Mouse (Mus musculus) forebrain, embryonic 14.5 days (tissue): ENCODE data around the gene Rbms2. TPM values are rescaled to one million over a fixed set of nuclear protein-coding genes. Genes with fewer than 3 reads are reported as not detected.
"Not testable (repeated sequence)": the region's sequence is repeated elsewhere in the genome, so short reads cannot be mapped to it uniquely, and the experiment has no call there.

Experiments used
- ATAC-seq: fragments of 200-750 bp; cut with Nextera tagmentation; 2 replicates; pipeline ENCODE4 v1.8.0; 2017; ENCODE audit warnings: mild to moderate bottlenecking, moderate library complexity
- DNase-seq: peaks from one replicate; pipeline ENCODE4 v3.0.0-alpha.2; 2015; ENCODE audit warnings: low spot score
- H3K27ac ChIP-seq: fragments of 300-500 bp; sonication (generic); 2 replicates; pipeline ENCODE4 v1.5.1; 2014; ENCODE audit warnings: low read depth, mild to moderate bottlenecking, control low read depth, low read length, moderate library complexity
- H3K27me3 ChIP-seq: fragments of 300-500 bp; sonication (generic); replicated peaks from 2 replicates; pipeline ENCODE4 v1.6.1; 2014; ENCODE audit warnings: low read length, control low read depth, mixed read lengths; ENCODE audit not compliant: control insufficient read depth, insufficient read depth
- H3K36me3 ChIP-seq: fragments of 300-500 bp; sonication (generic); 2 replicates; pipeline ENCODE4 v1.6.1; 2014; ENCODE audit warnings: low read length, control low read depth; ENCODE audit not compliant: control insufficient read depth, insufficient read depth
- H3K4me1 ChIP-seq: fragments of 300-500 bp; sonication (generic); 2 replicates; pipeline ENCODE4 v1.6.1; 2014; ENCODE audit warnings: antibody characterized with exemption, low read length, control low read depth; ENCODE audit not compliant: control insufficient read depth, insufficient read depth
- H3K4me2 ChIP-seq: fragments of 300-500 bp; sonication (generic); 2 replicates; pipeline ENCODE4 v1.6.1; 2014; ENCODE audit warnings: mild to moderate bottlenecking, control low read depth, low read length
- H3K4me3 ChIP-seq: fragments of 300-500 bp; sonication (generic); 2 replicates; pipeline ENCODE4 v1.5.1; 2014; ENCODE audit warnings: low read depth, low read length, control low read depth
- H3K9ac ChIP-seq: fragments of 300-500 bp; sonication (generic); 2 replicates; pipeline ENCODE4 v1.6.1; 2014; ENCODE audit warnings: mild to moderate bottlenecking, low read length, control low read depth, moderate library complexity
- H3K9me3 ChIP-seq: fragments of 300-500 bp; sonication (generic); replicated peaks from 2 replicates; pipeline ENCODE4 v1.6.1; 2016; ENCODE audit warnings: low read length, control low read depth, mixed read lengths; ENCODE audit not compliant: control insufficient read depth
- WGBS: fragments of 180-500 bp; shearing (Covaris S2); extraction: QIAGEN DNeasy Blood & Tissue Kit; methylation state at CpG from one replicate; pipeline ENCODE4 v1.1.7; 2014; 5-methylcytosine and 5-hydroxymethylcytosine counted together
- polyA plus RNA-seq: library from polyadenylated mRNA; unstranded; fragments of >200 nt; fragmentation: Nextera tagmentation; extraction: Ambion mirVana; gene quantifications from 2 replicates; pipeline ENCODE4 v1.2.1, GENCODE M21; 2014

Rbms2 gene
- polyA plus RNA-seq, 1 experiment from 2014 or later: 9.6 TPM

GRCm38 (mm10) chr10:128201856-128202255 is 21.8 kb upstream of the Rbms2 start:
- no peaks in the 10 kb centered on the region for H3K9me3 ChIP-seq
- no peak for ATAC-seq
- no peak for DNase-seq
- H3K9ac ChIP-seq: no peak overlapping the region
- no peaks in the 10 kb centered on the region for H3K27me3 ChIP-seq
- 0 out of 2 replicates have a peak, but pooled peaks cover 5% of the 10 kb centered on the region for H3K36me3 ChIP-seq
- H3K27ac ChIP-seq: no peak overlapping the region
- H3K4me2 ChIP-seq: no peak overlapping the region
- no peaks in the 10 kb centered on the region for H3K4me1 ChIP-seq
- no peak overlapping the region for H3K4me3 ChIP-seq
- 81% methylated on average over 6 of the region's 6 CpGs for whole genome bisulfite sequencing

GRCm38 (mm10) chr10:128194551-128195461 is 14.7 kb upstream of the Rbms2 start:
- Histone ChIP-seq H3K9ac (peak overlapping the region; percentile 72), H3K36me3 (no peaks in the 10 kb centered on the region), H3K4me1 (peaks cover 6% of the 10 kb centered on the region), H3K4me3 (peak overlapping the region; percentile 66), H3K27ac (no peak overlapping the region; the same call in 1 of the 2 replicates), H3K9me3 (no peaks in the 10 kb centered on the region), H3K4me2 (peak overlapping the region; percentile 99), H3K27me3 (peaks cover 10% of the 10 kb centered on the region)
- under 1% methylated on average over 69 of the region's 79 CpGs for WGBS
- peak; percentile 45 for DNase-seq
- peak; percentile 92 for ATAC-seq

GRCm38 (mm10) chr10:128194024-128194550 is 14.0 kb upstream of the Rbms2 start, which contains the start of gene Gls2:
Gene Gls2, plus strand, starts transcription at chr10:128194457.
- peaks cover 10% of the 10 kb centered on the region for H3K27me3 ChIP-seq
- H3K9ac ChIP-seq: peak within 1 kb of the TSS; percentile 72
- no peaks in the 10 kb centered on the region for H3K9me3 ChIP-seq
- peaks cover 6% of the 10 kb centered on the region for H3K4me1 ChIP-seq
- H3K27ac ChIP-seq: peak within 1 kb of the TSS; percentile 21; the same call in 1 of the 2 replicates
- no peaks in the 10 kb centered on the region for H3K36me3 ChIP-seq
- ATAC-seq (peak; percentile 98), DNase-seq (peak; percentile 98)
- H3K4me2 ChIP-seq: peak within 1 kb of the TSS; percentile 99
- WGBS: under 1% methylated on average over 46 of the region's 46 CpGs
- H3K4me3 ChIP-seq: peak within 1 kb of the TSS; percentile 66

- Histone ChIP-seq H3K36me3 (no peaks in the 10 kb centered on the region), H3K27me3 (peaks cover 10% of the 10 kb centered on the region), H3K9ac (no peak overlapping the region), H3K4me1 (peaks cover 6% of the 10 kb centered on the region), H3K4me2 (no peak overlapping the region), H3K4me3 (no peak overlapping the region), H3K27ac (no peak overlapping the region), H3K9me3 (no peaks in the 10 kb centered on the region)
- 94% methylated on average over 6 of the region's 6 CpGs for WGBS
- ATAC-seq (no peak), DNase-seq (no peak)
These were observed 13.0 kb upstream of the Rbms2 start for GRCm38 (mm10) chr10:128193113-128193512.

- not testable (repeated sequence) for DNase-seq, H3K9ac ChIP-seq, H3K4me3 ChIP-seq, H3K4me2 ChIP-seq, H3K27ac ChIP-seq, ATAC-seq, H3K9me3 ChIP-seq, H3K36me3 ChIP-seq, H3K4me1 ChIP-seq
- peaks cover 10% of the 10 kb centered on the region for H3K27me3 ChIP-seq
- 93% methylated on average over 3 of the region's 3 CpGs for WGBS
These were observed 12.1 kb upstream of the Rbms2 start for GRCm38 (mm10) chr10:128192030-128192766.

GRCm38 (mm10) chr10:128191472-128191871 is 11.4 kb upstream of the Rbms2 start:
- no peak for DNase-seq
- no peak overlapping the region for H3K4me3 ChIP-seq
- H3K9me3 ChIP-seq: no peaks in the 10 kb centered on the region
- peaks cover 6% of the 10 kb centered on the region for H3K4me1 ChIP-seq
- H3K4me2 ChIP-seq: no peak overlapping the region
- no peak overlapping the region for H3K27ac ChIP-seq
- no peaks in the 10 kb centered on the region for H3K36me3 ChIP-seq
- H3K9ac ChIP-seq: no peak overlapping the region
- peaks cover 10% of the 10 kb centered on the region for H3K27me3 ChIP-seq
- 87% methylated on average over 2 of the region's 2 CpGs for WGBS
- ATAC-seq: no peak

GRCm38 (mm10) chr10:128188242-128188877 is 8.3 kb upstream of the Rbms2 start:
- ATAC-seq (0 out of 2 replicates have a peak, but pooled peaks have one; percentile 44), DNase-seq (peak; percentile 90)
- Histone ChIP-seq H3K9me3 (no peaks in the 10 kb centered on the region), H3K4me3 (no peak overlapping the region), H3K9ac (no peak overlapping the region), H3K4me1 (no peaks in the 10 kb centered on the region), H3K27me3 (no peaks in the 10 kb centered on the region), H3K27ac (no peak overlapping the region), H3K36me3 (no peaks in the 10 kb centered on the region), H3K4me2 (no peak overlapping the region)
- WGBS: 45% methylated on average over 2 of the region's 2 CpGs

GRCm38 (mm10) chr10:128187181-128187605 is 7.1 kb upstream of the Rbms2 start:
- no peaks in the 10 kb centered on the region for H3K36me3 ChIP-seq
- H3K27ac ChIP-seq: no peak overlapping the region

More at GRCm38 (mm10) chr10:128187181-128187605, 7.1 kb upstream of the Rbms2 start:
- H3K4me1 ChIP-seq: no peaks in the 10 kb centered on the region
- no peak overlapping the region for H3K4me2 ChIP-seq
- DNase-seq (no peak), ATAC-seq (no peak)
- no peak overlapping the region for H3K9ac ChIP-seq
- H3K27me3 ChIP-seq: no peaks in the 10 kb centered on the region
- H3K4me3 ChIP-seq: no peak overlapping the region
- WGBS: 70% methylated on average over 5 of the region's 5 CpGs
- H3K9me3 ChIP-seq: no peaks in the 10 kb centered on the region
